Mouse (Mus musculus): ENCODE results near the gene Gm10031. TPM values are rescaled to one million over a fixed set of nuclear protein-coding genes. Genes with fewer than 3 reads are reported as not detected.

The Gm10031 gene
- polyA plus RNA-seq, 1 experiment = 2.5 TPM

GRCm38 (mm10) chr1:156533911-156534310 lies 10.1 kb downstream of the Gm10031 start:
- WGBS = 77% methylated on average over 4 of the region's 4 CpGs
- no peak overlapping the region for H3K4me3 ChIP-seq (replicated peaks; ENCODE audit: control insufficient read depth, low read depth, low read length)
- TF ChIP-seq POLR2A (IDR thresholded peaks at IDR 0.05; ENCODE audit: borderline replicate concordance, control insufficient read depth, low read depth, low read length) = no peak
- TF ChIP-seq CTCF (IDR thresholded peaks at IDR 0.05; ENCODE audit: control insufficient read depth, insufficient read depth, low read length) = no peak
- H3K27ac ChIP-seq (ENCODE audit: control insufficient read depth, insufficient read depth, low read depth, low read length, poor library complexity) = no peak overlapping the region
- no peaks in the 10 kb centered on the region for H3K4me1 ChIP-seq (ENCODE audit: control insufficient read depth, insufficient read depth, low read length)

DNA sequence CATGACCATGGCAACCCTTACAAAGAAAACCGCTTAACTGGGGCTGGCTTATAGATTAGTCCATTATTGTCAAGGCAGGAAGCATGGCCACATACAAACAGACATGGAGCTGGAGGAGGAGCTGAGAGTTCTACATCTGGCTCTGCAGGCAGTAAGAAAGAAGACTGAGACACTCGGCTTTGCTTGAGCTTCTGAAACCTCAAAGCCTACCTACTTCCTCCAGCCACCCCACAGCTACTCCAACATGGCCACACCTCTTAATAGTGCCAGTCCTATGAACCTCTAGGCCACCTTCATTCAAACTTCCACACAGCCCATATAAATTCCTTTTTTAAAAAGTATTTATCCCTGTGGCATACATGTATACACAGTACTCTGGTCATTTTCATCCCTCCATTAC lies 13.2 kb downstream of the Gm10031 start:
- TF ChIP-seq POLR2A (IDR thresholded peaks at IDR 0.05; ENCODE audit: borderline replicate concordance, control insufficient read depth, low read depth, low read length) = no peak
- no peak for TF ChIP-seq CTCF (IDR thresholded peaks at IDR 0.05; ENCODE audit: control insufficient read depth, insufficient read depth, low read length)
- H3K4me3 ChIP-seq (replicated peaks; ENCODE audit: control insufficient read depth, low read depth, low read length) = no peak overlapping the region
- 38% methylated on average over 2 of the region's 2 CpGs for WGBS
- no peaks in the 10 kb centered on the region for H3K4me1 ChIP-seq (ENCODE audit: control insufficient read depth, insufficient read depth, low read length)
- H3K27ac ChIP-seq (ENCODE audit: control insufficient read depth, insufficient read depth, low read depth, low read length, poor library complexity) = no peak overlapping the region

- Histone ChIP-seq H3K4me3 (replicated peaks; ENCODE audit: control insufficient read depth, low read depth, low read length) (no peak overlapping the region), H3K4me1 (ENCODE audit: control insufficient read depth, insufficient read depth, low read length) (no peaks in the 10 kb centered on the region), H3K27ac (ENCODE audit: control insufficient read depth, insufficient read depth, low read depth, low read length, poor library complexity) (no peak overlapping the region)
- TF ChIP-seq POLR2A (IDR thresholded peaks at IDR 0.05; ENCODE audit: borderline replicate concordance, control insufficient read depth, low read depth, low read length) (no peak), CTCF (IDR thresholded peaks at IDR 0.05; ENCODE audit: control insufficient read depth, insufficient read depth, low read length) (no peak)
- WGBS = 70% methylated on average over 6 of the region's 6 CpGs
Observed at GRCm38 (mm10) chr1:156537701-156538100, 13.9 kb downstream of the Gm10031 start.

DNA sequence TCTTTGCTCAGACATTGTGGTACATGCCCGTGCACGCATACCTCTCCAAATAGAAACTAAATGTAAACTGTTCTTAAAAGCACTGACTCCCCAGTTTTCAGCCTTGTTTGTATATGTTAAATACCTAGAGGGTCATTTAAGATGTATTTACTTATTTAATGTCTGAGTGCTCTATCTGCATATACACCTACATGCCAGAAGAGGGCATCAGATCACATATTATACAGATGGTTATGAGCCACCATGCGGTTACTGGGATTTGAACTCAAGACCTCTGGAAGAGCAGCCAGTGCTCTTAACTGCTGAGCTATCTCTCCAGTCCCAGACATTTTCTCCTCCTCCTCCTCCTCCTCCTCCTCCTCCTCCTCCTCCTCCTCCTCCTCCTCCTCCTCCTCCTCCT lies 14.6 kb downstream of the Gm10031 start:
- Histone ChIP-seq H3K4me1 (ENCODE audit: control insufficient read depth, insufficient read depth, low read length) (no peaks in the 10 kb centered on the region), H3K27ac (ENCODE audit: control insufficient read depth, insufficient read depth, low read depth, low read length, poor library complexity) (no peak overlapping the region), H3K4me3 (replicated peaks; ENCODE audit: control insufficient read depth, low read depth, low read length) (no peak overlapping the region)
- 63% methylated on average over 3 of the region's 3 CpGs for WGBS
- TF ChIP-seq POLR2A (IDR thresholded peaks at IDR 0.05; ENCODE audit: borderline replicate concordance, control insufficient read depth, low read depth, low read length) (no peak), CTCF (IDR thresholded peaks at IDR 0.05; ENCODE audit: control insufficient read depth, insufficient read depth, low read length) (no peak)

GRCm38 (mm10) chr1:156539787-156540560 lies 16.2 kb downstream of the Gm10031 start:
- H3K4me3 ChIP-seq (replicated peaks; ENCODE audit: control insufficient read depth, low read depth, low read length) = no peak overlapping the region
- TF ChIP-seq CTCF (IDR thresholded peaks at IDR 0.05; ENCODE audit: control insufficient read depth, insufficient read depth, low read length) (0 out of 2 replicates have a peak, but pooled peaks have one; percentile 25), POLR2A (IDR thresholded peaks at IDR 0.05; ENCODE audit: borderline replicate concordance, control insufficient read depth, low read depth, low read length) (no peak)
- H3K4me1 ChIP-seq (ENCODE audit: control insufficient read depth, insufficient read depth, low read length) = no peaks in the 10 kb centered on the region
- no peak overlapping the region for H3K27ac ChIP-seq (ENCODE audit: control insufficient read depth, insufficient read depth, low read depth, low read length, poor library complexity)
- WGBS = 69% methylated on average over 4 of the region's 4 CpGs

DNA sequence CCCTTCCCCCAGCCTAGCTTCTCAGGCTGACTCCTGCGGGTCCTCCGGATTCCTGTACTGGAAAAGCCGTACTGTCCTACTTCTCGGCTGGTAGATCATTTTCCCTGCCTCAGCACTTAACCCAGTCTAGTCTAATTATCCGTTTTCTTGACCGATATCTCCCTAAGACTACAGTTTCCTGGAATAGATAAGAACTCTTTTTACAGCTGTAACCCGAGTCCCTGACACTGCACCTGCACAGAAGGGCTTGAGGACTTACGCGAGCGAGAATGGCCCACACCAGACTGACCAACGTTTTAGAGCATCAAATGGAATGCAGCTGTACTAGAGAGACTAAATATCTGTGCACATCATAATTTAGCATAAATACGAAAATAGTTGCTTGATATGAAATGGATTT lies 20.2 kb downstream of the Gm10031 start:
- Histone ChIP-seq H3K27ac (ENCODE audit: control insufficient read depth, insufficient read depth, low read depth, low read length, poor library complexity) (no peak overlapping the region), H3K4me1 (ENCODE audit: control insufficient read depth, insufficient read depth, low read length) (no peaks in the 10 kb centered on the region; the same call in 1 of the 2 replicates), H3K4me3 (replicated peaks; ENCODE audit: control insufficient read depth, low read depth, low read length) (no peak overlapping the region)
- TF ChIP-seq CTCF (IDR thresholded peaks at IDR 0.05; ENCODE audit: control insufficient read depth, insufficient read depth, low read length) (no peak), POLR2A (IDR thresholded peaks at IDR 0.05; ENCODE audit: borderline replicate concordance, control insufficient read depth, low read depth, low read length) (no peak)
- WGBS = 60% methylated on average over 12 of the region's 12 CpGs

GRCm38 (mm10) chr1:156558024-156558930 lies 34.5 kb downstream of the Gm10031 start, which contains the start of gene Abl2:
TSS of gene Abl2 (plus strand) at chr1:156558786.
- TF ChIP-seq CTCF (IDR thresholded peaks at IDR 0.05; ENCODE audit: control insufficient read depth, insufficient read depth, low read length) (no peak), POLR2A (IDR thresholded peaks at IDR 0.05; ENCODE audit: borderline replicate concordance, control insufficient read depth, low read depth, low read length) (peak; percentile 86; the same call in 1 of the 2 replicates)
- 9% methylated on average over 60 of the region's 60 CpGs for WGBS
- H3K4me3 ChIP-seq (replicated peaks; ENCODE audit: control insufficient read depth, low read depth, low read length) = peak within 1 kb of the TSS; percentile 91

More at GRCm38 (mm10) chr1:156558024-156558930, 34.5 kb downstream of the Gm10031 start, which contains the start of gene Abl2:
- Histone ChIP-seq H3K27ac (ENCODE audit: control insufficient read depth, insufficient read depth, low read depth, low read length, poor library complexity) (peak within 1 kb of the TSS; percentile 85), H3K4me1 (ENCODE audit: control insufficient read depth, insufficient read depth, low read length) (no peaks in the 10 kb centered on the region; the same call in 1 of the 2 replicates)

Data from bone marrow, adult 2 months (tissue).